Mouse (Mus musculus) inflammation-experienced regulatory T-cells (primary cell): ENCODE results near the gene Edem3. TPM values are rescaled to one million over a fixed set of nuclear protein-coding genes. Genes with fewer than 3 reads are reported as not detected.

ENCODE experiments used
- polyA plus RNA-seq, 2 experiments: library from polyadenylated mRNA; unstranded; fragments of 100-300 nt; shearing (Covaris generic); gene quantifications; one replicate each; pipeline ENCODE4 v1.2.1; 2017

The Edem3 gene
- polyA plus RNA-seq = 10 to 100 TPM; 15.8 to 21.3 TPM

DNA sequence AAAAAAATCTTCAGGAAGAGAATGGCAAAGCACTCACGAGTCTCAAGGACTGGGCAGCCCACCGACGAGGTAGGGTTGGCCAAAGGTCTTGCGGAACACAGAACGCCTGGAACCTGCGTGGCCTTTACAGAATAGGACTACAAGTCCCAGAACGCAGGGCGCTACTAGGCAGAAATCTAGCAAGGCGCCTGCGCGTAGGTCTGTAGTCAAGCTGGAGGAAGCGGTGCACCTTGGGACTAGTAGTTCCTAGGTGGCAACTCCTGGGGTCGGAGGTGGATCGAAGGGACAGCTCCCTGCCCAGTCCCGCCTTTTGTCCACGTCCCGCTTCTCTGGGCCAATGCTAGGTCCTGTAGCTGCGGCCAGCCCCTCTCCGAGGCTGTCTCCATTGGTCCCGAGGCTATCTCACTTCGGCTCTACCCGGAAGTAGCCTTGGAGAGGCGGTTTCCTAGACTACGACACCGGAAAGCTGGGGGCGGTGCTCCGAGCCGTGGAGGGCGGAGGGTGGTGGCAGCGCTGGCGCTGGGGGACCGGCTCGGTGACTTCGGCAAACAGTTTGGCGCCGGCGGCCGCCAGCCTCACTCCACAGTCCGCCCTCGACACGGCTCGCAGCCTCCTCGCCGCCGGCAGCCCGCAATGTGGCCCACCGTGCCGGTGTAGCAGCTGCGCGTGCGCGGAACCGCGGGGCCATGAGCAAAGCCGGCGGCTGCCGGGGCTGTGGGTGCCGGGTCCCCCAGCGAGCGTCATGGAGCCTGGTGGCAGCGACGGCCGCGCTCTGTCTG is at the start of gene Edem3:
Gene Edem3 (plus strand): TSS at position 491 of the 779 bp plus-strand sequence.

Other genes starting within 250 kb of the Edem3 start
- 10 to 100 TPM; 16.4 to 64.7 TPM for gene Fam129a, start 184.2 kb upstream of the Edem3 start, polyA plus RNA-seq